Mouse (Mus musculus): Measurements from ENCODE around the gene Spaca4. TPM values are rescaled to one million over a fixed set of nuclear protein-coding genes. Genes with fewer than 3 reads are reported as not detected.

Gene Spaca4
- polyA plus RNA-seq, 1 experiment from 2014 or later: not detected

- peak overlapping the region; percentile 93 for H3K4me2 ChIP-seq (replicated peaks)
- H3K4me3 ChIP-seq: peak overlapping the region; percentile 91
- H3K9ac ChIP-seq: peak overlapping the region; percentile 73
- H3K36me3 ChIP-seq: peaks cover 45% of the 10 kb centered on the region
- peaks cover 44% of the 10 kb centered on the region for H3K4me1 ChIP-seq
- H3K9me3 ChIP-seq: no peaks in the 10 kb centered on the region
- 12% methylated on average over 31 of the region's 31 CpGs for WGBS
- no peaks in the 10 kb centered on the region for H3K27me3 ChIP-seq (replicated peaks)
- peak; percentile 25 for ATAC-seq (ENCODE audit: low FRiP score, low read depth)
- H3K27ac ChIP-seq: peak overlapping the region; percentile 50
These were observed 8.4 kb downstream of the Spaca4 start for GRCm38 (mm10) chr7:45716952-45717917.

DNA sequence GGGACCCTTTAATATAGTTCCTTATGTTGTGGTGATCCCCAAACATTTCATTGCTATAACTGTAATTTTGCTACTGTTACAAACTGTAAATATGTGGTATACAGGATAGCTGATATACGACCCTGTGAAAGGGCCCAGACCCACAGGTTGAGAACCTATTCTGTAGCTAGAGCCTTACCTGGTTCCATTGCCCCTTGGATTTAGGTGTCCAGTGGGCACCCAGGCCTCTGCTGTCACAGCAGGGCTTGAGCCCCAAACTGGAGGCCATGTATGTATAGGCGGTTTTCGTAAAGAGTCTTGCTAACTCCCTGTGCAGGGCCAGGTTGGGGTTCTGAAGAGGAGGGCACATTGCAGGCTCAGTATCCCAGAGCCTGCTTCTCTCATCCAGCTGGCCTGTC is 9.2 kb downstream of the Spaca4 start:
- no peak overlapping the region for H3K9ac ChIP-seq

DNA sequence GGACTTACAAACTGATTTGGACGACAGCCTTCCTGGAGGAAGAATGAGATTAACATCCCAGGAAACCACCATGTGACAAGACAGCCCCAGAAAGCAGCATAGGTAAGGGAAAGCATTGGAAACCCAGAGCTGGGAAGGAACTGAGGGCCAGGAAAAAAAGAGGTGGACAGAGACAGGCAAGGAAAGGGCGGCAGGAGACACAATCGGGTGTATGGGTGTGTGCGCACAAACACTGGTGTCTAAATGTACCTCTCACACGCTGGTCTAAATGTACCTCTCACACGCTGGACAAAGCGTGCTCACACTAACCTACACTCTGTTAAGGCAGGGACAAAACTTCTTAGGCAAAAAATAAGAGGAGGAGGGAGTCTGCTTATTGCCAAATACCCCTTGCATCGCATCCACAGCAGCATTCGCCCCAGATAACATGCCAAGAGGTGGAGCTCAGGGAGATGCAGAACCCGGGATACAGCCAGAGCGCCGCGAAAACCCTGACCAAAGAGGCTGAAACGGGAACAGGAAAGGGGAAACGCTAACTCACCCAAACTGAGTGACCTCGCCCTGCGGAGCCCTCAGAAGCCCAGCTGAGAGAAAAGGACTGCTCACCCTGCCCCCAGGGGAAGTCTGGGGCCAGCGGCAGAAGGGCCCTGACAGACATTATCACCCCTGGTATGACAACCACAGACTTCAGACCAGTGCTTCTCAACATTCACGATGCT is 9.7 kb downstream of the Spaca4 start:
- Histone ChIP-seq H3K9me3 (no peaks in the 10 kb centered on the region), H3K4me3 (peak overlapping the region; percentile 74; the same call in 1 of the 2 replicates), H3K36me3 (peaks cover 45% of the 10 kb centered on the region), H3K9ac (peak overlapping the region; percentile 48), H3K27ac (no peak overlapping the region), H3K4me2 (replicated peaks) (peak overlapping the region; percentile 93), H3K27me3 (replicated peaks) (no peaks in the 10 kb centered on the region), H3K4me1 (peaks cover 44% of the 10 kb centered on the region)
- no peak for ATAC-seq (ENCODE audit: low FRiP score, low read depth)
- WGBS: 85% methylated on average over 19 of the region's 19 CpGs

More for the DNA sequence above, 9.2 kb downstream of the Spaca4 start:
- WGBS: 93% methylated on average over 3 of the region's 3 CpGs
- Histone ChIP-seq H3K4me1 (peaks cover 44% of the 10 kb centered on the region), H3K4me3 (peak overlapping the region; percentile 91; the same call in 1 of the 2 replicates), H3K4me2 (replicated peaks) (peak overlapping the region; percentile 93), H3K9me3 (no peaks in the 10 kb centered on the region), H3K27me3 (replicated peaks) (no peaks in the 10 kb centered on the region), H3K27ac (no peak overlapping the region), H3K36me3 (peaks cover 45% of the 10 kb centered on the region)
- ATAC-seq (ENCODE audit: low FRiP score, low read depth): no peak

DNA sequence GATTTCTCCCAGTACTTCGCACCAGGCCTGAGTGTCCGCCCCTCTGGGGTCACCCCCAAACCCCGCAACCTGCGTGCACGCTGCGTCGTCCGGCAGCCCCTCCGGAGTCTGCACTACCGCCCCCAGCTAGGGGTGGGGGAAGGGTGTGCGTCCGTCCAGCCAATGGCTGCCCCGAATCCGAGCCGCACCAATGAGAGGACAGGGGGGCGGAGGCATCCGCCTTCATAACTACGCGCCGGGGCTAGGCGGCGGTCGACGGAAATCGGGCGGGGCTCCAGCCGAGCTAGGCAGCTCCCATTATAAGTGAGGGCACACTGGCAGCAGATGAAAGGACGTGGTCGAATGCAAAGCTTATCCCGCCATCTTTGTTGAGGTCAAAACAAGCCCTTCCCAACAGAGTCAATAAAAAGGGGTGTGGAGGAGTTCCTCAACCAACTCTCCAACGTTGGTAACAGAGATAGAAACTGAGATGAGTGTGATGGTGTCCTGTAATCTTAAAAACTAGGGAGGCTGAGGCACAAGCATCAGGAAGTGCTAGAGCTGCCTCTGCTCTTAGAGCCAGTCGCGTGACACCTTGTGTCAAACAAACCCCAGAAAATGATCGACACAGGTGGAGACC is 10.4 kb downstream of the Spaca4 start, which contains the start of gene Rpl18:
Gene Rpl18 (plus strand): TSS at position 368 of the 619 bp plus-strand sequence.
- Histone ChIP-seq H3K4me2 (replicated peaks) (peak within 1 kb of the TSS; percentile 93), H3K4me3 (peak within 1 kb of the TSS; percentile 74), H3K27me3 (replicated peaks) (no peaks in the 10 kb centered on the region), H3K27ac (no peak within 1 kb of the TSS), H3K4me1 (peaks cover 44% of the 10 kb centered on the region), H3K36me3 (peaks cover 44% of the 10 kb centered on the region), H3K9me3 (no peaks in the 10 kb centered on the region), H3K9ac (peak within 1 kb of the TSS; percentile 69)
- peak; percentile 86 for ATAC-seq (ENCODE audit: low FRiP score, low read depth)
- 6% methylated on average over 34 of the region's 34 CpGs for WGBS

DNA sequence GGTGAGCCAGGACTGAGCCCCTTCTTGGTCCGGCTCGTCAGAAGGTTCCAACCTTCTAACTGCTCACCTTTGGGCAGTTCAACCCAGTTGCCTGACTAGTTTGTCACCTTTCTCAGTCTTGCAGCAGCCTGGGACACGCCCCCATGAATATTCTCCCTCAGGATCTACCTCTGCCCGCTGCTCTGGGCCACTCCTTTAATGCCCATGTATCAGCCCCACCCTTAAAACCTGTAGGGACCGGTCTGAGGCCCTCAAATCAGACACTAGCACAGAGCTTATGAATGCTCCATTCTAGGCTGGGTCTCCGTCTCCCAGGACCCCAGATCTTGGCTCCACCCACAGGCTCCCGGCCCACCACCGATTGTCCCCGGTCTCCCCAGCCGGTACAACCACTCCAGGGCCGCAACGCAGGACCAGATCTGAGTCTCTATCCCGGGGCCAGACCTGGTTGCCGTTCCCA is 11.0 kb downstream of the Spaca4 start:
- H3K4me1 ChIP-seq: peaks cover 45% of the 10 kb centered on the region
- 10% methylated on average over 14 of the region's 14 CpGs for WGBS
- no peaks in the 10 kb centered on the region for H3K9me3 ChIP-seq

DNA sequence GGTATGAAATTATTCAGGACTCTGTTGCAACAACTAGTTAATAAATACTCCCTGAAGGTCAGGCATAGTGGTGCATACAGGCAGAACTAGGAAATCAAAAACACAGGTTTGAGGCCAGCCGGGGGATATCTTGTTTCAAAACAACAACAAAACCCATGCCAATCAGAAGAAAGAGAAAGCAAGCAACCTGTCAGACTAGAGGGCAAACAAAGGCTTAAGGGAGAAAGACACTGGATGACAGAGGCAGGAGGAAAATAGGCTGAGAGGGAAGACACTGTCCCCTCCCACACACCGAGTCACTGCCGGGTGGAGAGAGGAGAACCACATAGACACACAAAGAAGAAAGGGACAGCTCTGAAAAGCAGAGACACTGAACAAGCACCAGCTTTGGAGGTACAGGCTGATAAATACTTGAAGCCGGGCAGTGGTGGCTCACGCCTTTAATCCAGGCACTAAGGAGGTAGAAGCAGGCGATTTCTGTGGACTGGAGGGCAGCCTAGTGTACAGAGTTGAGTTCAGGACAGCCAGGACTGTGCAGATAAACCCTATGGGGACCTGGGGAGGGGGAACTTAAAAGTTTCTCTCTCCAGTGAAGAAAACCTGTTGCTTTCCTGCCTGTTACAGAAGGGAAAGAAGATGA is 11.6 kb downstream of the Spaca4 start:
- no peaks in the 10 kb centered on the region for H3K27me3 ChIP-seq (replicated peaks)
- WGBS: 93% methylated on average over 6 of the region's 6 CpGs
- peaks cover 45% of the 10 kb centered on the region for H3K4me1 ChIP-seq
- H3K4me3 ChIP-seq: peak overlapping the region; percentile 74
- peaks cover 36% of the 10 kb centered on the region for H3K36me3 ChIP-seq
- H3K9me3 ChIP-seq: no peaks in the 10 kb centered on the region
- H3K4me2 ChIP-seq (replicated peaks): peak overlapping the region; percentile 93
- no peak for ATAC-seq (ENCODE audit: low FRiP score, low read depth)
- no peak overlapping the region for H3K27ac ChIP-seq
- H3K9ac ChIP-seq: peak overlapping the region; percentile 69; the same call in 1 of the 2 replicates

More for the DNA sequence above, 11.0 kb downstream of the Spaca4 start:
- Histone ChIP-seq H3K36me3 (peaks cover 42% of the 10 kb centered on the region), H3K9ac (peak overlapping the region; percentile 69), H3K27me3 (replicated peaks) (no peaks in the 10 kb centered on the region), H3K4me2 (replicated peaks) (peak overlapping the region; percentile 93), H3K4me3 (peak overlapping the region; percentile 74), H3K27ac (no peak overlapping the region)
- peak; percentile 17; the same call in 1 of the 2 replicates for ATAC-seq (ENCODE audit: low FRiP score, low read depth)

- peaks cover 36% of the 10 kb centered on the region for H3K36me3 ChIP-seq
- H3K4me2 ChIP-seq (replicated peaks): no peak overlapping the region; the same call in 1 of the 2 replicates
- H3K27me3 ChIP-seq (replicated peaks): no peaks in the 10 kb centered on the region
- no peak overlapping the region for H3K4me3 ChIP-seq
- peaks cover 45% of the 10 kb centered on the region for H3K4me1 ChIP-seq
- no peaks in the 10 kb centered on the region for H3K9me3 ChIP-seq
- H3K27ac ChIP-seq: no peak overlapping the region
- no peak for ATAC-seq (ENCODE audit: low FRiP score, low read depth)
- H3K9ac ChIP-seq: no peak overlapping the region
- whole genome bisulfite sequencing: 94% methylated on average over 16 of the region's 16 CpGs
These were observed 12.2 kb downstream of the Spaca4 start for GRCm38 (mm10) chr7:45713396-45713795.

GRCm38 (mm10) chr7:45712022-45712757 is 13.4 kb downstream of the Spaca4 start:
- WGBS: 90% methylated on average over 21 of the region's 21 CpGs
- H3K4me1 ChIP-seq: peaks cover 57% of the 10 kb centered on the region
- H3K9ac ChIP-seq: no peak overlapping the region
- no peaks in the 10 kb centered on the region for H3K27me3 ChIP-seq (replicated peaks)
- ATAC-seq (ENCODE audit: low FRiP score, low read depth): no peak
- no peak overlapping the region for H3K27ac ChIP-seq
- no peaks in the 10 kb centered on the region for H3K9me3 ChIP-seq
- H3K4me3 ChIP-seq: no peak overlapping the region
- H3K4me2 ChIP-seq (replicated peaks): no peak overlapping the region
- peaks cover 36% of the 10 kb centered on the region for H3K36me3 ChIP-seq

- peaks cover 36% of the 10 kb centered on the region for H3K36me3 ChIP-seq
- no peaks in the 10 kb centered on the region for H3K9me3 ChIP-seq
- no peak overlapping the region for H3K4me2 ChIP-seq (replicated peaks)
- no peak overlapping the region for H3K9ac ChIP-seq
- ATAC-seq (ENCODE audit: low FRiP score, low read depth): no peak
- 91% methylated on average over 24 of the region's 24 CpGs for WGBS
- H3K4me1 ChIP-seq: peaks cover 57% of the 10 kb centered on the region
- H3K27ac ChIP-seq: no peak overlapping the region
- H3K27me3 ChIP-seq (replicated peaks): no peaks in the 10 kb centered on the region
- H3K4me3 ChIP-seq: no peak overlapping the region
These were observed 14.1 kb downstream of the Spaca4 start for GRCm38 (mm10) chr7:45711316-45712021.

DNA sequence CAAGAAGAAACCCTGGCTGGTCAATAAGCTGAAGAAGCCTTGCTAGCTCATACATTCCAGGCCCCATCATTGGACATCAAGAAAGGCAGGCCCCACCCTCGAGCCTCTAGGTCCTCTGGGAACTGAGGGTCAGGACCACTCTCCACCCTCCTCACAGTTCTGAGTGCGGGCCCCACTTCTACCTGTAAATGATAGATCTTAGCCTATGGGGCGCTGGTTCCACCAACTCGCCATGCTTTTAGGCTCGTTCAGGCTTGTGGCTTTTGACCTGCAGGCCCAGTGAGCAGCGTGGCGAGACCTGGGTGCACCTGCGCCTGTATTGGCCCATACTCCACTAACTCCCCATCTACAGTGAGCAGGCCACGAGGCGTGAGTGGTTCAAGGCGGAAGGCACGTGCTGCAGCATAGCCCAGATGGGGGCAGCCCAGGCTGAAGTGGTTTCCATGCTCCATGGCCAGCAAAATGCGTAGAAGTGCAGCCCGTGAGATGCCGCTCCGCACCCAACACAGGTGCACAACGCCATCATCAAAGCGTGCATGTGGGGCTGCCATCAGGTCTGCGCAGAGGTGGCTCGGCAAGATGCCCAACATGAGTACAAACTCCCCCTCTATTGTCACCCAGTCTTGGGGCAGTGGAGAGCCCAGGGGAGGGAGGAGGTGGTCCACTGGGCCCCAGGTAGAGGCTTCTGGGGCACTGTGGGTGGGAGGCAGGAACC is 15.0 kb downstream of the Spaca4 start:
- Histone ChIP-seq H3K27me3 (replicated peaks) (no peaks in the 10 kb centered on the region), H3K36me3 (peaks cover 36% of the 10 kb centered on the region), H3K9me3 (no peaks in the 10 kb centered on the region), H3K4me1 (peaks cover 57% of the 10 kb centered on the region), H3K4me2 (replicated peaks) (no peak overlapping the region), H3K9ac (no peak overlapping the region), H3K27ac (no peak overlapping the region), H3K4me3 (no peak overlapping the region)
- no peak for ATAC-seq (ENCODE audit: low FRiP score, low read depth)
- 96% methylated on average over 20 of the region's 20 CpGs for WGBS
